Mouse (Mus musculus): ENCODE data around the gene Dolk. TPM values are rescaled to one million over a fixed set of nuclear protein-coding genes. Genes with fewer than 3 reads are reported as not detected.

Gene Dolk
- 1 to 10 TPM; 4.8 to 5.2 TPM for total RNA-seq (2023)

DNA sequence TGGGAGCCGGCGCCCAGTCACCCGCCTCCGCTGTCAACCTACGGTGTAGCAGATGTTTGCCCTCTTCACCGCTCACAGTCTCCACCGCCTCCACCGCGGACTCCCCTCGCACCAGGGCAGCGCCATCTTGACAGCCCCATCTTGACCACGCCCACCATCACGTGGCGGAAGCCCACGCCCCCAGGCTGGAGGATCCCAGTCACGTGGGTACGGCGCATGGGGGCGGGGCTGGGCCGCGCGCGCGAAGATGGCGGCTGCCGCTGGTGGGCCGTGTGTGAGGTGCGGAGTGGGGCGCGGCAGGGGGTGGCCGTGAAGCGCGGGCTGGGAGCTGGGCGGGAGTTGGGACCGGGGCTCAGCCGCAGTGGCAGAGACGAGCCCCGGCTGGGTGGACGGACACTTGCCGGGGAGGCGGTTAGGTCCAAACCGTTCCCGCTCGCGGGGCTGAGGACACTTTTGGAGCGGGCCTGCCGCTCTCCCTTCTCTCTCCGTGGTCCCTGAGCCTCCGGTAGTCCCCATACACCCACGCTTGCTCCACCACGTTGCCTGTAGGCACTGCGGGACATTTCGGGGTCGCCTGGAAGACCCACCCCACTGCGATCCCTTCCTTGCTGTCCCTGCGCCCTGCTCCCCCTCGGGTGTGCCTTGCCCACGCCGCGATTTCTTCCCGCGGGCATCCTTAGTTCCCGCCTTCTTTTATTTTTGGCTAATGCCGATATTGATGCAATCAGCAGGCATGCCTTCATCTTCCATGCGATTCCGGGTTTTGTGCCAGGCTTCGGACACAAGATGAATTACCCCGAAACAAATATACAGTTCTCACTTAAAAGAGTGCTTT, at the start of gene Dolk, which contains the start of gene Nup188:
Gene Dolk (minus strand): TSS at position 143 of the 835 bp plus-strand sequence.
Gene Nup188 (plus strand): TSS at position 206 of the 835 bp plus-strand sequence.

DNA sequence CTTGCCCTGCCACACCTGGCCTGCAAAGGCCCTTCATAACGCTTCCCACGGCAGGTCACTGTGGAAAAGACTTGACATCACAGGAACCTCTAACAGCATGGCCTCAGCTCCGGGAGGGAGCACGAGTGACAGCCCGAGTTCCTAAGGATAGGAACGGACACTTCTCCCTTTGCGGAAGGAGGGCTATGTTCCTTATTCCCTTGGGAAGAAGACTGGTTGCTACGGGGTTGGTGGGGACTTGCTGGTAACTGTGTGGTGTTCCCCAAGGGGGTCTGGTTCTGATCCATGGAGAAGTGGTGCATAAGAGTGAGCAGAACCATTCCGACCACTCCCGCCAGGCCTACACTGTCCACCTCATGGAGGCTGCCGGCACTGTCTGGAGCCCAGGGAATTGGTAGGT, 5.4 kb downstream of the Dolk start, which contains the start of gene Gm28038:
Gene Gm28038 (plus strand): TSS at position 301 of the 400 bp plus-strand sequence.

DNA sequence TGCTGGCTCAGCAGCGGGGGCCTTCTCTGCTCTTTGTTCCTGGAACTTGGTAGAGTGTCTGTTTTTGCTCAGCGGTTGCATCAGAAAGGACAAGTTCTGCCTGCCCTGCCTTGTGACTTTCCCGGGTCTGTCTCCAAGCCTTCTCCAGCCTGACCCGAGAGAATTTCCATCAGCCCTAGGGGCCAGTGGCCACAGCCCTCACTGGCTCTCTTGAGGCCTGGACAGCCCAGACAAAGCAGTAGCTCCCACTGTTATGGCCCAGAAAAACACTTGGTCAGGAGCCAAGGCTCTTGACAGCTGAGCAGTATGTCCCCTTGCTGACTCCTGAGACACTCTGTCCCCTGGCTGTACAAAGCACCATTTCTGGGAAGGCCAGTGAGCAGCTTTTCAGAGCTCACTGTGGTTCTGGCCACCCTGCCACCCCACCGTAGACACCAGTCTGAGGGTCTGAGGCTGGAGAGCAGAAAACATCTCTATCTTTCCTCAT, 20.3 kb downstream of the Dolk start, which contains the start of gene Phyhd1:
Gene Phyhd1 (plus strand): TSS at position 437 of the 487 bp plus-strand sequence.

DNA sequence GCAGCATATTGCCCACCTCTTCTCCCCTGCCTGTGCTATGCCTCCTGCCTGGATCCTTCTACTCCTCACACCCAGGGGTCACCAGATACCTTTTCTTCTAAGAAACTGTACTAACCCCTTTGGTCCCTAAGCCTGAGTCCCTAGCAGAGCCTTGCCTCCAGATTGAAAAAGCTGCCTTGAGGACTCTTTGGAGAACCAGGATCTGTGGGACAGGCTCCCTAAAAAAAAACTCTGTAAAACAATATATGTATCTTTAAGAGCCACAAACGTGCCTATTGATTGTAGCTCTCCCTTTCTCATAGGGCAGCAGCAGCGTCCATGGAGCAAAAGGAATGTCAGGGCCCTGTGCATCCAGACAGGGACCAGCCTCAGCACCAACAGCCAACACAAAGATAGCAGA, 45.9 kb downstream of the Dolk start, which contains the start of gene Gm28035:
Gene Gm28035 (plus strand): TSS at position 301 of the 400 bp plus-strand sequence.

DNA sequence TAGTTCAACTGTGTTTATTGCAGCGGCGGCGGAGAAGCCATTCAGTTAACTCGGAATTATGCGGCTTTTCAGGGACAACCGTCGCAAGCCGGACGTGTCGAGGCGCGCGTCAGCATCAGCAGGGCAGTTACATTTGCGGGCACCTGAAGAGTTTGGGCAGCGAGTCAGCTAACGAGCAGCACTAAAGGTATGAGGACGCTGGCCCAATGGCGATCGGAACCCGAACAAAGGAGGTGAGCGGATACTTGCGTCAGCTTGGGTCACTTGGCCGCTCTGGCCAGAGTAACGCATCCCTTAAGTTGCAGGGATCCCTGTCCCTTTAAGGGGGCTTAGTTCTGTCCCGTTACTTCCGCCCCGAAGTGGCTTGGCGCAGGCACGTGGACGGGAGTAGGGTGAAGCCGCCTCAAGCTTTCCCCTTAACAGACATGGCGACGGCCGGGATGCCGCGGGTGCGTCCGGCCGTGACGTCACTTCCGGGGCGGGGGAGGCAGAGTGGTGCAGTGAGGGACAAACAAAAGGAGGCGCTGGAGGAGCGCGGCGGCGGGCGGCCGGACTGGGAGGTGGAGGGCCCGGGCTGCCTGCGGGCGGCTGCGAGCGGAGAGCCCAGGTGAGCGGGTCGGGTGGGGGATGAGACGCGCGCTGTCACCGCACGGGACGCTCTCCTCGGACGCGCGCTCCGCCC, 48.8 kb downstream of the Dolk start, which contains the start of gene Lrrc8a:
Gene Lrrc8a (plus strand): TSS at position 517 of the 682 bp plus-strand sequence.

Other genes with a start within 250 kb of the Dolk start
- 1 to 10 TPM; 2.3 to 3.8 TPM for gene Wdr34, start 237.5 kb downstream of the Dolk start, total RNA-seq (2023)
- 100 to 1,000 TPM; 135 to 140 TPM for gene Set, start 229.0 kb downstream of the Dolk start, total RNA-seq (2023)
- gene Pkn3, start 208.7 kb downstream of the Dolk start, total RNA-seq (2023): 1 to 10 TPM; 7.1 to 7.3 TPM
- 10 to 100 TPM; 10.5 to 13.7 TPM for gene Zdhhc12, start 192.7 kb downstream of the Dolk start, total RNA-seq (2023)
- gene Zer1, start 161.7 kb downstream of the Dolk start, total RNA-seq (2023): 10 to 100 TPM; 31.5 to 33.2 TPM
- gene Tbc1d13, start 152.6 kb downstream of the Dolk start, total RNA-seq (2023): 10 to 100 TPM; 54.5 to 57.4 TPM
- gene Endog, start 114.8 kb downstream of the Dolk start, total RNA-seq (2023): 1 to 10 TPM; 1.3 to 2.3 TPM
- 1 to 10 TPM; 8.3 to 9.2 TPM for gene Spout1, start 107.9 kb downstream of the Dolk start, total RNA-seq (2023)
- 1 to 10 TPM; 2.5 to 4.1 TPM for gene Kyat1, start 80.5 kb downstream of the Dolk start, total RNA-seq (2023)
- 10 to 100 TPM; 16.5 to 16.8 TPM for gene Lrrc8a, start 48.6 kb downstream of the Dolk start, total RNA-seq (2023)
- gene Gm28035, start 45.8 kb downstream of the Dolk start, total RNA-seq (2023): under 1 TPM in 1 of 2 experiments, not detected in 1; 0.20 TPM
- gene Phyhd1, start 20.1 kb downstream of the Dolk start, total RNA-seq (2023): 1 to 10 TPM in 1 of 2 experiments, under 1 TPM in 1; 0.68 to 2.1 TPM
- 1 to 10 TPM in 1 of 2 experiments, not detected in 1; 1.5 TPM for gene Gm28038, start 5.3 kb downstream of the Dolk start, total RNA-seq (2023)
- 10 to 100 TPM; 32.3 to 32.4 TPM for gene Nup188, start 63 bp upstream of the Dolk start, total RNA-seq (2023)
- 10 to 100 TPM; 18.7 to 19.1 TPM for gene Sh3glb2, start 73.0 kb upstream of the Dolk start, total RNA-seq (2023)
- gene Miga2, start 77.9 kb upstream of the Dolk start, total RNA-seq (2023): 1 to 10 TPM; 5.3 to 8.0 TPM
- 10 to 100 TPM; 10.7 to 12.4 TPM for gene Dolpp1, start 105.9 kb upstream of the Dolk start, total RNA-seq (2023)
- 10 to 100 TPM; 29.9 to 34.0 TPM for gene Crat, start 129.5 kb upstream of the Dolk start, total RNA-seq (2023)
- gene Ptpa, start 129.7 kb upstream of the Dolk start, total RNA-seq (2023): 100 to 1,000 TPM; 107 to 122 TPM
- under 1 TPM; 0.49 to 0.57 TPM for gene Ier5l, start 187.9 kb upstream of the Dolk start, total RNA-seq (2023)

Measured in neutrophil, adult 83 days (primary cell).